26 mouse cellular contexts compared by ENCODE assay signal in genomic region chr12:8878752-8879151, GRCm38 (mm10).
"Had no signal": no experiment of that assay in that cellular context is flagged by ENCODE, and none has a peak within 500 bp of the region (broad histone marks: within the 10 kb centered on the region; RNA-seq: fewer than 3 reads in every experiment).

No protein-coding gene starts in this region.

- H3K9ac ChIP-seq: limb, embryonic 12.5 days; limb, embryonic 13.5 days; limb, embryonic 15.5 days; liver, embryonic 12.5 days; liver, embryonic 13.5 days; liver, embryonic 14.5 days; liver, embryonic 15.5 days; lung, embryonic 14.5 days; lung, embryonic 15.5 days; midbrain, embryonic 12.5 days; midbrain, embryonic 13.5 days; midbrain, embryonic 15.5 days; neural tube, embryonic 12.5 days had no signal

- DNase-seq: layer of hippocampus, postnatal 36 days; left cerebral cortex, postnatal 4 days; liver, embryonic 13.5 days; lung, embryonic 14.5 days; lung, postnatal 14 days; lung, postnatal 36 days; lung, postnatal 4 days; midbrain, embryonic 14.5 days had no signal

- H3K4me1 ChIP-seq: limb, embryonic 15.5 days; liver, embryonic 12.5 days; megakaryocyte, embryonic 14.5 days; midbrain, embryonic 10.5 days; midbrain, embryonic 12.5 days; midbrain, embryonic 13.5 days; midbrain, embryonic 15.5 days; neural tube, embryonic 12.5 days had no signal

- H3K36me3 ChIP-seq: limb, embryonic 12.5 days; limb, embryonic 13.5 days; limb, embryonic 15.5 days; liver, embryonic 12.5 days; liver, embryonic 13.5 days; liver, embryonic 15.5 days; lung, embryonic 15.5 days; midbrain, embryonic 10.5 days; midbrain, embryonic 12.5 days; midbrain, embryonic 13.5 days; midbrain, embryonic 15.5 days; neural tube, embryonic 12.5 days had no signal

- H3K9me3 ChIP-seq: limb, embryonic 12.5 days; limb, embryonic 13.5 days; limb, embryonic 15.5 days; liver, embryonic 12.5 days; liver, embryonic 13.5 days; liver, embryonic 15.5 days; lung, embryonic 15.5 days; megakaryocyte, embryonic 14.5 days; midbrain, embryonic 10.5 days; midbrain, embryonic 12.5 days; midbrain, embryonic 13.5 days; midbrain, embryonic 15.5 days; neural tube, embryonic 12.5 days had no signal

- H3K4me2 ChIP-seq: limb, embryonic 12.5 days; limb, embryonic 13.5 days; limb, embryonic 15.5 days; liver, embryonic 12.5 days; liver, embryonic 13.5 days; liver, embryonic 15.5 days; lung, embryonic 14.5 days; lung, embryonic 15.5 days; midbrain, embryonic 11.5 days; midbrain, embryonic 12.5 days; midbrain, embryonic 13.5 days; midbrain, embryonic 15.5 days; neural tube, embryonic 12.5 days had no signal

- ATAC-seq: liver, embryonic 12.5 days; midbrain, embryonic 13.5 days; midbrain, embryonic 15.5 days; midbrain, embryonic 16.5 days had no signal

- H3K27ac ChIP-seq: left cerebral cortex, adult 2 months; limb, embryonic 12.5 days; limb, embryonic 13.5 days; limb, embryonic 15.5 days; liver, embryonic 12.5 days; liver, embryonic 13.5 days; liver, embryonic 14.5 days; liver, embryonic 15.5 days; lung, embryonic 15.5 days; macrophage; midbrain, embryonic 10.5 days; midbrain, embryonic 12.5 days; midbrain, embryonic 13.5 days; midbrain, embryonic 15.5 days; neural tube, embryonic 12.5 days had no signal

- H3K4me3 ChIP-seq: left cerebral cortex, adult 2 months; limb, embryonic 12.5 days; limb, embryonic 13.5 days; limb, embryonic 15.5 days; liver, embryonic 12.5 days; liver, embryonic 13.5 days; liver, embryonic 15.5 days; lung, embryonic 15.5 days; megakaryocyte, embryonic 14.5 days; midbrain, embryonic 10.5 days; midbrain, embryonic 12.5 days; midbrain, embryonic 13.5 days; midbrain, embryonic 15.5 days; myocyte; neural tube, embryonic 12.5 days had no signal

- H3K27me3 ChIP-seq: limb, embryonic 12.5 days; limb, embryonic 13.5 days; limb, embryonic 15.5 days; liver, embryonic 13.5 days; liver, embryonic 15.5 days; lung, embryonic 15.5 days; midbrain, embryonic 12.5 days; midbrain, embryonic 13.5 days; midbrain, embryonic 15.5 days had no signal
